Mouse (Mus musculus) stomach, adult 2 months (tissue): Measurements from ENCODE around the gene Pgm1. TPM values are rescaled to one million over a fixed set of nuclear protein-coding genes. Genes with fewer than 3 reads are reported as not detected.

Source experiments
- polyA plus RNA-seq: library from polyadenylated mRNA; depleted of rRNA; stranded (reverse); fragments of >200 nt; gene quantifications from 2 replicates; pipeline ENCODE4 v1.2.3, GENCODE M21; 2012; rRNA removed

The Pgm1 gene
- 10.3 and 12.1 TPM in 2 replicates for polyA plus RNA-seq

DNA sequence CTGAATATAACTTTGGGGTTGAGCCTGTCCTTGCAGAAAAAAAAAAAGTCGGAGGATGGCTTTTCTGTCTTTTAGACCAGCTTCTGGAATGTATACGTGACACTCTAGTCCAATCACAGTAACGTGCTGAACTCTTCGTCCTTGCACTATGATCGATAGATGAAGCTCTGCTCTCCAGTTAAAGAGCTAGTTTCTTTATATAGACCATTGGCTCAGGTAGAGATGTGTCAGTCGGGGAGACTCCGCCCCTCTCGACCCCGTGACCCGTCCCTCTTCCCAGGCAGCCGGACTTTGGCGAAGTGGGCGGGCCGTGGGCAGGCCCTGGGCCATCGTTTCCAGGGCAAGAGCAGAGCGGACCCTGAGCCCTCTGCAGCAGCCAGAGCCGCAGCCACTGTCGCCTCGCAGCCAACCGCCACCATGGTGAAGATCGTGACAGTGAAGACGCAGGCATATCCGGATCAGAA is at the start of gene Pgm1:
Gene Pgm1, plus strand, starts transcription at position 266 of the 464 bp plus-strand sequence.

DNA sequence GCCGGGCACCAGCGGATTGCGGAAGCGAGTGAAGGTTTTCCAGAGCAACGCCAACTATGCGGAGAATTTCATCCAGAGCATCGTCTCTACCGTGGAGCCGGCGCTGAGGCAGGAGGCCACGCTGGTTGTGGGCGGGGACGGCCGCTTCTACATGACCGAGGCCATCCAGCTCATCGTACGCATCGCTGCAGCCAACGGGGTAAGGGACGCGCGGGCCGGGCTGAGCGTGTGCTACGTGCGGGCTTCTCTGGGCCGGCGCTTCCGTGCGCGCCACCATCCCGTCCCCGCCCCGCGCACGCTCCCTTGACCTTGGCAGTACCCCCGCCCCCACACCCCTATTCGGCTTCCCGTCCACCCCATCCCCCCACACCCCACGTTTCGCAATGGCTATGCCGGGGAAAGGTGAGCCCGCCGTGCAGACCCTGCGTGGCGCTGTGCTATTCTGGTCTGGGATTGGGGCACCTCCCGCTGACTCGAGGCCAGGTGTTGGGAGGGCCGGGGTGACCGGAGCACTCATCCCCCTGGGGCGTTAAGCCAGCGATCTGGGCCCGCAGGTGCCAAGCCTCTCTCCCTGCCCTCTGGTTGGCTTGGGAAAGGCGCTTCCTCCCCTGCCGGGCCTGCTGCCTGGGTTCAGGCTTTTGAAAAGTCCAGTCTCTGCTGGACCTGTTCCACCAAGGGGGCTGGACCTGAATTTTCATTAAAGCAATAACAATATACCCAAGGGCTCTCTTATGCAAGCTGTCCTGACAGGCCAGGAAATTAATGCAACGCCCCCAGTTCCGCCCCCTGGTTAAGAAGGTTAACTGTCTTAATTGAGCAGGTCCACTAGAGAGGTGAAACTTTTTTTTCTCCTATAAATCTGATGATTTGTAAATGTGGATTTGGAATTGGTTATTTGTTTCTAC is 651 bp downstream of the Pgm1 start, which contains the start of gene Itgb3bp:
Gene Itgb3bp, minus strand, starts transcription at position 201 of the 905 bp plus-strand sequence.

Other genes with a start within 250 kb of the Pgm1 start
- gene Alg6, start 213.8 kb upstream of the Pgm1 start, polyA plus RNA-seq, result 0.11 and 0.52 TPM in 2 replicates
- gene Efcab7, start 100.2 kb upstream of the Pgm1 start, polyA plus RNA-seq, result not detected in 2 replicates
- gene Itgb3bp, start 399 bp downstream of the Pgm1 start, polyA plus RNA-seq, result 0.22 TPM in 1 of 2 replicates, not detected in the other
- 0.25 and 0.61 TPM in 2 replicates for gene Ror1, start 166.4 kb downstream of the Pgm1 start, polyA plus RNA-seq